Mouse (Mus musculus) monocyte, adult 2 months (primary cell): ENCODE measurements at regions not wholly inside any gene's neighbourhood (a gene's known extent, or its start where the extent isn't known, plus 50 kb on each side); places are given as distances from the start of the nearest gene placed in this dataset.
"Not testable (repeated sequence)": the region's sequence is repeated elsewhere in the genome, so short reads cannot be mapped to it uniquely, and the experiment has no call there.

ENCODE experiments used
- DNase-seq, 2 experiments: peaks; one replicate each; pipeline ENCODE4 v3.0.0; 2022; ENCODE audit warnings: low spot score in 2 of 2, low read depth in 1 of 2

GRCm38 (mm10) chr15:11483916-11484315 lies 84.5 kb upstream of the Tars start:
- DNase-seq = no peak

GRCm38 (mm10) chr15:11479166-11479944 lies 79.9 kb upstream of the Tars start:
- no peak for DNase-seq

- DNase-seq = no peak
Measured at GRCm38 (mm10) chr15:11476248-11476647, 76.8 kb upstream of the Tars start.

- DNase-seq = no peak
Measured at GRCm38 (mm10) chr15:11463341-11463740, 63.9 kb upstream of the Tars start.

DNA sequence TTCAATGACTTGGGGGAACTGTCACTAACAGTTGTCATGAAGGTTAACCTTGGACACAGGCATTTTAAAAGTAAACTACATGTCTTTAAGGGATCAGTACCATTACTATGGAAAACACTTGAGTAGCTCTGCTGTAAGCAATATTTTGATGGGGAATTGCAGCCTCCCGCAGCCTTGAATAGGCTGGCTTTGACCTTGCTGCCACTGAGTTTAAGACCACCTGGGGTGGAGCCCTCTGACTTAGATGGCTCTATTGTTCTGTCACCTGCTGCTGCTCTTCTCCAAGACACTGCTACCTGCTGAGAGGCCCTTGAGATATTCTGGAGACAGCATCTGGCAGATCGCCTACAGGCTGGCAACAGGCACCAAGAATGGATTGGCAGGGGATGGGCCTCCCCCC lies 62.1 kb upstream of the Tars start:
- not testable (repeated sequence) for DNase-seq

GRCm38 (mm10) chr15:11459306-11459705 lies 59.8 kb upstream of the Tars start:
- no peak for DNase-seq

- no peak for DNase-seq
Measured at GRCm38 (mm10) chr15:11457278-11457677, 57.8 kb upstream of the Tars start.

GRCm38 (mm10) chr15:11455982-11456381 lies 56.5 kb upstream of the Tars start:
- no peak for DNase-seq

DNA sequence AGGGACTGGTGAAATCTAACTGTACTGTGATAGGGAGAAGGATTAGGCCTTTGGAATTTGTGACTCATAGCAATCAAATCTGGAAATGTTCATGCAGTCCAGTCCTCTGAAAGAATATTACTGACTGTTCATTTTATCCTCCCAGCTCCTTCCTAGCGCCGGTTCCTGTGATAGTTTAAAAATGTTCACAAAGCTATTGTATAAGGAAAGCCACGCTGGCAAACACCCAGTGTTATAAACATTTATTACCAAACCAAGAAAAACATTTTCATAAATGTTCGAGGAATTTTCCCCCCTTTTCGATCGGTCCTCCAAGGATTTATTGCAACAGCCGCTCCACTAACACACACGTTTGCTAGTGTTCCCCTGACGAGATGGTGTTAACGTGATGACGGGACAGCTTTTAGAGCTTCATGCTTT lies 55.9 kb upstream of the Tars start:
- DNase-seq = no peak

- DNase-seq = no peak
Measured at GRCm38 (mm10) chr15:11453997-11454396, 54.5 kb upstream of the Tars start.

DNA sequence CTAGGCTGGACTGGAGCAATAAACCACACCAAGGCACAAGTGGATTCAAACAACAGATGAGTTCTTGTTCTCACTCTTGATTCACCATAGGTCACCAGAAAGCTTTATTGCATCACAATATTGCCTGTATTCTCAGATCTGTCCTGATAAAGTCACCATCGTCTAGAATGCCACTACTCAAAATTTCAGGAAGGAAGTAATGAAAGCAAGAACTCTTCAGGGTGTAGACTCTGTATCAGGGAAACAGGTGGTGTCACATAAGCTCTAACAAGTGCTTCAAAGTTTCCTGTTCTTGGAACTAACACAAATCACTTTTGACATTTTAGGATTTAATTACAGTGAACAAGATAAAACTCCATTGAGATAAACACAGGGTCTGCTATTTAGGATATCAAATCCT lies 52.2 kb upstream of the Tars start:
- DNase-seq = no peak
